Mouse (Mus musculus) embryonic facial prominence, embryonic 11.5 days (tissue): ENCODE measurements around the gene Ncdn. TPM values are rescaled to one million over a fixed set of nuclear protein-coding genes. Genes with fewer than 3 reads are reported as not detected.

Experiments
- ATAC-seq: fragments of 200-750 bp; cut with Nextera tagmentation; replicated peaks from 2 replicates; pipeline ENCODE4 v1.8.0; 2017; ENCODE audit warnings: low read depth; ENCODE audit not compliant: insufficient number of reproducible peaks, low FRiP score, low TSS enrichment
- DNase-seq: peaks from one replicate; pipeline ENCODE4 v3.0.0-alpha.2; 2015; ENCODE audit warnings: low spot score
- H3K27ac ChIP-seq: fragments of 300-500 bp; sonication (generic); replicated peaks from 2 replicates; pipeline ENCODE4 v1.5.1; 2014; ENCODE audit warnings: mild to moderate bottlenecking, low read depth, low read length, control low read depth
- H3K27me3 ChIP-seq: fragments of 300-500 bp; sonication (generic); 2 replicates; pipeline ENCODE4 v1.6.1; 2014; ENCODE audit warnings: mild to moderate bottlenecking, low read length, moderate library complexity, mixed read lengths; ENCODE audit not compliant: control insufficient read depth, insufficient read depth
- H3K36me3 ChIP-seq: fragments of 300-500 bp; sonication (generic); replicated peaks from 2 replicates; pipeline ENCODE4 v1.6.1; 2014; ENCODE audit warnings: low read depth, mild to moderate bottlenecking, low read length, moderate library complexity, mixed read lengths; ENCODE audit not compliant: control insufficient read depth, insufficient read depth
- H3K4me1 ChIP-seq: fragments of 300-500 bp; sonication (generic); 2 replicates; pipeline ENCODE4 v1.6.1; 2014; ENCODE audit warnings: low read length, mixed read lengths; ENCODE audit not compliant: control insufficient read depth, insufficient read depth
- H3K4me2 ChIP-seq: fragments of 300-500 bp; sonication (generic); 2 replicates; pipeline ENCODE4 v1.6.1; 2014; ENCODE audit warnings: low read depth, mild to moderate bottlenecking, control low read depth, low read length, moderate library complexity
- H3K4me3 ChIP-seq: fragments of 300-500 bp; sonication (generic); 2 replicates; pipeline ENCODE4 v1.5.1; 2014; ENCODE audit warnings: low read depth, low read length, control low read depth
- H3K9ac ChIP-seq: fragments of 300-500 bp; sonication (generic); replicated peaks from 2 replicates; pipeline ENCODE4 v1.6.1; 2014; ENCODE audit warnings: mild to moderate bottlenecking, control low read depth, low read length
- H3K9me3 ChIP-seq: fragments of 300-500 bp; sonication (generic); replicated peaks from 2 replicates; pipeline ENCODE4 v1.6.1; 2016; ENCODE audit warnings: mild to moderate bottlenecking, low read length, inconsistent platforms, mixed read lengths; ENCODE audit not compliant: control insufficient read depth
- WGBS: fragments of 180-500 bp; shearing (Covaris S2); extraction: QIAGEN DNeasy Blood & Tissue Kit; methylation state at CpG from one replicate; pipeline ENCODE4 v1.1.7; 2014; 5-methylcytosine and 5-hydroxymethylcytosine counted together
- polyA plus RNA-seq: library from polyadenylated mRNA; unstranded; fragments of >200 nt; fragmentation: Nextera tagmentation; extraction: Ambion mirVana; gene quantifications from 2 replicates; pipeline ENCODE4 v1.2.1, GENCODE M21; 2014

Ncdn gene
- polyA plus RNA-seq, 1 experiment from 2014 or later: 21.2 TPM

DNA sequence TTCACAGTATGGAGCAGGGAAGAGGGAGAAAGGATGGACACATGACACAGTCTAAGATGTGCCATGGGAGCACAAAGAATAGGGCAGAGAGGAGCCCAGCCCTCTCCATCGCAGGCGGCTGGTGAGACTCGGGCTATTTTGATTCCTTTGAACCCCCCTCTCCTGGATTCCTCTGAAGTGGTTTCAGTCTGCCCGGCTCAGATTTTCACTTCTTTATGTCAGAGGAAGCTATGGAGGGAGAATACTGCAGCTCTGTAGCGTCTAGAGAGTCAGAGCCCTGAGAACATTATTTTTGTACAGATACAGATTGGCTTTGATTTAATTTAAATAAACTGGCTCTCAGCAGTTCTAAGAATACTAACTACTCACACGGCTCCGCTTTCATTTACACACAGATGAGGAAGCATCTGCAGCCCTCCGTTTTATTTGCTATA, 25.9 kb upstream of the Ncdn start:
- 54% methylated on average over 8 of the region's 8 CpGs for WGBS
- 0 out of 2 replicates have a peak, but pooled peaks have one; percentile 62 for ATAC-seq
- no peak overlapping the region for H3K4me2 ChIP-seq
- H3K36me3 ChIP-seq: no peaks in the 10 kb centered on the region
- no peaks in the 10 kb centered on the region for H3K4me1 ChIP-seq
- no peak overlapping the region for H3K4me3 ChIP-seq
- no peaks in the 10 kb centered on the region for H3K27me3 ChIP-seq
- no peaks in the 10 kb centered on the region for H3K9me3 ChIP-seq
- no peak overlapping the region; the same call in 1 of the 2 replicates for H3K27ac ChIP-seq
- peak; percentile 19 for DNase-seq
- H3K9ac ChIP-seq: no peak overlapping the region

DNA sequence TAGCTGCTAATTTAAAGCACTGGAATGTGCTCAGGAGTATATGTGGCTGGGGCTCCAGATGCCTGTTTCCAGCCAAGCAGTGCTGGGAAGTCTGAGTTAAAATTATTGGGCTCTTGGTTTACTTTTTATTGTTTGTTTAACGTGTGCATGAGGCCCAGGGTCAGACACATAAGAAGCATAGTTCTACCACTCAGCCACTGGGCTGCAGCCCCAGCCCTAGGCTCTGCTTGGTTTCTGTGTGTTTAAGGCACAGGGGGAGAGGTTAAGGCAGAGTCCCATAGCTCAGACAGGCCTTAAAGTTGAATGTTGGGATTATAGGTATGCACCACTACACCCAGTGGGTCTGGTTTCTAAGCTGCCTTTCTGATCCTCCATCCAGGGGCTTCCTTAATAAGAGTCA, 21.9 kb upstream of the Ncdn start:
- Histone ChIP-seq H3K27ac (no peak overlapping the region), H3K9me3 (no peaks in the 10 kb centered on the region), H3K9ac (no peak overlapping the region), H3K4me1 (no peaks in the 10 kb centered on the region), H3K36me3 (no peaks in the 10 kb centered on the region), H3K4me2 (no peak overlapping the region), H3K4me3 (no peak overlapping the region), H3K27me3 (no peaks in the 10 kb centered on the region)
- 76% methylated on average over 1 of the region's 1 CpGs for WGBS
- DNase-seq (no peak), ATAC-seq (no peak)

GRCm38 (mm10) chr4:126773871-126774270, 20.6 kb upstream of the Ncdn start:
- no peak for DNase-seq
- Histone ChIP-seq H3K27ac (no peak overlapping the region), H3K9me3 (no peaks in the 10 kb centered on the region), H3K4me3 (no peak overlapping the region), H3K36me3 (no peaks in the 10 kb centered on the region), H3K9ac (no peak overlapping the region), H3K4me2 (no peak overlapping the region), H3K27me3 (no peaks in the 10 kb centered on the region), H3K4me1 (no peaks in the 10 kb centered on the region)
- WGBS: 93% methylated on average over 6 of the region's 6 CpGs
- ATAC-seq: no peak

- Histone ChIP-seq H3K9ac (no peak overlapping the region), H3K27me3 (no peaks in the 10 kb centered on the region), H3K4me2 (no peak overlapping the region), H3K36me3 (no peaks in the 10 kb centered on the region), H3K4me3 (no peak overlapping the region), H3K9me3 (no peaks in the 10 kb centered on the region), H3K27ac (no peak overlapping the region), H3K4me1 (no peaks in the 10 kb centered on the region)
- no peak for DNase-seq
- ATAC-seq: no peak
- 82% methylated on average over 4 of the region's 4 CpGs for WGBS
Observed at GRCm38 (mm10) chr4:126770831-126771230, 17.6 kb upstream of the Ncdn start.

DNA sequence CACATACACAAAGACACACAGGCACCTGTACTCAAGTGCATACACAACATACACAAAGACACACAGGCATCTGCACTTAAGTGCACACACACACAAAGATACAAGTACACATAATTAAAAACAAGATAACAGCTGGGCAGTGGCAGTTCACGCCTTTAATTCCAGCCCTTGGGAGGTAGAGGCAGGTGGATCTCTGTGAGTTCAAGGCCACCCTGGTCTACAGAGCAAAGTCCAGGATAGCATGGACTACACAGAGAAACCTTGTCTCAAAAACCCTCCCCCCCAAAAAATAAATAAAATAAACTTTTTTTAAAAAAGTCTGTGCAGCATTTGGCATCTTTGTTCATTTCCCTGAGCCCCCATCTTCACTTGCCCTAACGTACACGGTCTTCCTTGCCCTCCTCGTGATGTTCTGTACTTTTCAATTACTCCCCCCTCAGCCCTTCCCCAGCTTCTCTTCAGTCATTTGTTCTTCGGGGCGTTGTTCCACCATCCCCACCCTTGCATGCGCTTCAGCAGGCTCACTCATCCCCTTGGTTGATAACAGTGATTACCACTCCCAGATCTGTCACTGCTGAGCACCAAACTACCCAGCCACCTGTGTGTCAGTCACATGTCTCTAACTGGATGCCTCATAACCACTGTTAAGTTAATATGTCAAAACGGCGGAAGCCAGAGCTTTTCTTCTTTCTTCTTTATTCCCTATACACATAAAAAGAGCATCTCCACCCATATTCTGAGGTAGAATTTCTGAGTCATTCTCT, 16.7 kb upstream of the Ncdn start:
- Histone ChIP-seq H3K4me2 (no peak overlapping the region), H3K27me3 (no peaks in the 10 kb centered on the region), H3K4me3 (no peak overlapping the region), H3K9ac (no peak overlapping the region), H3K36me3 (no peaks in the 10 kb centered on the region), H3K27ac (no peak overlapping the region), H3K4me1 (no peaks in the 10 kb centered on the region), H3K9me3 (no peaks in the 10 kb centered on the region)
- ATAC-seq: no peak
- DNase-seq: no peak
- WGBS: 88% methylated on average over 9 of the region's 9 CpGs

GRCm38 (mm10) chr4:126763483-126763882, 10.2 kb upstream of the Ncdn start:
- Histone ChIP-seq H3K4me3 (no peak overlapping the region), H3K4me1 (no peaks in the 10 kb centered on the region), H3K27ac (no peak overlapping the region), H3K9ac (no peak overlapping the region), H3K9me3 (no peaks in the 10 kb centered on the region), H3K4me2 (no peak overlapping the region), H3K27me3 (no peaks in the 10 kb centered on the region), H3K36me3 (peaks cover 2% of the 10 kb centered on the region)
- WGBS: 87% methylated on average over 2 of the region's 2 CpGs
- no peak for DNase-seq
- no peak for ATAC-seq

DNA sequence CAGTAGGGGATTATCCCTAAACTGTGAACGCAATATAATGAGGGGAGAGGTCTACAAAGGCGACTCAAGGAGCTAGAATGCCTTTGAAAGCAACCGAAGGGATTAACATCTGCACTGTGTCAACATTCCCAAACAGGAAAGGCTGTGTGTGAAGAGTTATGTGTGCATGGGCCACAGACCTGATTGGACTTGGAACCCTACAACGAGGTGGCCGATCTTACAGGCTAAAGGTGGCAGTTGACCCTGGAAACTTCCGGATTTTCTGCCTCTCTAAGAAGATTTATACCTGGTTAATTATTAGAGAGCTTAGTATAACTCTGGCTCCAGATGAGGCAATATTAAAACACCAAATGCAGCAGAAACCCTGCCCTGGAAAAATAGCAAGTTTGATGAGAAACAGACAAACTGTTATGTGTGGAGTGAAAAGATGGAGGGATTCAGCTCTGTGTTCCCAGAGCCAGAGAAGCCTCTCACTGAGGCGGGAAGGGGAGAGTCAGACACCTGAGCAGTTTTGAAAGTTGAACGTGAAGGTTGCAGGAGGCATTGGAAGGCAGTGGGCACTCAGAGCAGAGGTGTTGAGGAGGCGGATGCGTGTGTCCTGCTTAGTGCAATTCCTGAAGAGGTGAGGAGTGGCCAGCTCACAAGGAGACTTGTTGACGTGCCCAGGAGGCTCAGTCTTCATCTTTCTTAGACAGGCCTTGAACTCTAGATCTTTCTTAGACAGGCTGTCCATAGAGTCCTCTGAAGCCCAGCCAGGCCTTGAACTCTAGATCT, 9.5 kb upstream of the Ncdn start:
- WGBS: 76% methylated on average over 11 of the region's 11 CpGs
- H3K4me3 ChIP-seq: no peak overlapping the region
- no peaks in the 10 kb centered on the region for H3K9me3 ChIP-seq
- peaks cover 2% of the 10 kb centered on the region for H3K36me3 ChIP-seq
- ATAC-seq: no peak
- H3K27me3 ChIP-seq: no peaks in the 10 kb centered on the region
- no peak overlapping the region for H3K4me2 ChIP-seq
- no peaks in the 10 kb centered on the region for H3K4me1 ChIP-seq
- DNase-seq: no peak
- no peak overlapping the region for H3K9ac ChIP-seq
- H3K27ac ChIP-seq: no peak overlapping the region

GRCm38 (mm10) chr4:126759435-126759834, 6.2 kb upstream of the Ncdn start:
- DNase-seq (no peak), ATAC-seq (no peak)
- Histone ChIP-seq H3K4me2 (no peak overlapping the region), H3K36me3 (peaks cover 2% of the 10 kb centered on the region), H3K4me1 (no peaks in the 10 kb centered on the region), H3K4me3 (no peak overlapping the region), H3K27me3 (no peaks in the 10 kb centered on the region), H3K9ac (no peak overlapping the region), H3K27ac (no peak overlapping the region), H3K9me3 (no peaks in the 10 kb centered on the region)
- 83% methylated on average over 2 of the region's 2 CpGs for WGBS
